Mouse (Mus musculus) lung, postnatal 0 days (tissue): ENCODE results near the gene Sod3.

Experiments used
- CTCF ChIP-seq: IDR thresholded peaks from 2 replicates; pipeline ENCODE4 v1.5.1; 2016; ENCODE audit warnings: antibody characterized with exemption, mild to moderate bottlenecking
- EP300 ChIP-seq: IDR thresholded peaks from 2 replicates; pipeline ENCODE4 v1.6.1; 2016; ENCODE audit warnings: antibody characterized with exemption, mild to moderate bottlenecking, control low read depth

- TF ChIP-seq CTCF (no peak), EP300 (no peak)
Measured at GRCm38 (mm10) chr5:52358120-52358519, 5.5 kb upstream of the Sod3 start.
